Mouse (Mus musculus): ENCODE measurements around the gene Vmn1r43.
"Not testable (repeated sequence)": the region's sequence is repeated elsewhere in the genome, so short reads cannot be mapped to it uniquely, and the experiment has no call there.

The Vmn1r43 gene

DNA sequence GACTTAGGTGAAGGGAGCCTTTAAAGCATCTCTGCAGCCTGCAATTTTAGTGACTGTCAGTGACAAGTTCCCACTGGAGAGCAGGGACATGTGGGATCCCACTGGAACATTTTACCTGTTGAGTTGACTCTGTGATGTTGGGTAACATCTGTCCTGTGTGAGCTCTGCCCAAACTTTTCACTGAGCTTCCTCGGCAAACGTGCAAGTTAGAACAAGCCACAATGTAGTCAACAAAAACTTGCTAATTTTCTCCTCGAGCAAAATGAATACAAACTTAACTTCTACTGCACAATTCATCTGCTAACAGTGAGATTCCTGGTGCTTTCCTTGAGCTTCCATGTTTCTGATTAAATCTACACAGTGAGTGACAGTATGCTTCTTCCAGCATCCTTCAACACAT lies at the start of gene Vmn1r43, which contains the start of gene Vmn1r42:
Gene Vmn1r43, minus strand, starts transcription at position 101 of the 400 bp plus-strand sequence.
Gene Vmn1r42, minus strand, starts transcription at position 101 of the 400 bp plus-strand sequence.
- not testable (repeated sequence) for DNase-seq

- DNase-seq = no peak
These were observed 7.6 kb upstream of the Vmn1r43 start for GRCm38 (mm10) chr6:89883812-89884211.

GRCm38 (mm10) chr6:89883360-89883759 lies 7.1 kb upstream of the Vmn1r43 start, which contains the start of gene Vmn1r44:
Gene Vmn1r44 (plus strand): TSS chr6:89883660.
- DNase-seq = no peak

DNA sequence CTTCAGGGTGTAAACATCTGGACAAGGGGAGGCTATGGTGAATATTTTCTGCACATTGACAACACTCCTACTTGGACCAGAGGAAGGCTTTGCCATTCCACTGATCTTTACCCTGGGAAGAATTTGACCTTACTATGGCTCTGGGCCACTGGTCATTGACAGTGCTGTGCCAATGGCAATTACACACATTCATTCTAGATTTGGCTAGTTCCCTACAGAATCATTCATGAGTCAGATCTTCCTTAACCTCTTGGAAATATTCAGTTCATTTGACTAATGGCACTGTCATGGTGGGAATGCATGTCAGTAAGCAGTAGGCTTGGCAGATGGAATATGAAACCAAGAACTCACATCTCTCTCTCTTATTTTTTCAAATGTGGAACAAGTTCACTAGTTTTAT lies 4.7 kb upstream of the Vmn1r43 start:
- DNase-seq = no peak

DNA sequence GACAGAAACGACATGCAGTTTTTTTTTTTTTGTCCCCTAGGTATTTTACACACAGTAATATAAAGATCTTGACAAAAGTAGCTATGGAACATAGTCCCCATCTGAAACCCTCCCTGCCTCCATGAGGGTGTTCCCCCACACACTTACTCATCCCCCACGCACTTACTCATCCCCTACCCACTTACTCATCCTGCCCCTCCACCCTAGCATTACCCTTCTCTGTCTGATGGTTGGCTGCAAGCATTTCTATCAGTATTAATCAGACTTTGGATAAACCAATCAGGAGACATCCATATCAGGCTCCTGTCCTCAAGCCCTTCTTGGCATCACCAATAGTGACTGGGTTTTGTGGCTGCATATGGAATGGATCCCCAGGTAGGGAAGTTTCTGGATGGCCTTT lies 750 bp upstream of the Vmn1r43 start:
- DNase-seq = no peak

- DNase-seq = no peak
These were observed 8.2 kb downstream of the Vmn1r43 start for GRCm38 (mm10) chr6:89867976-89868375.

GRCm38 (mm10) chr6:89867276-89867675 lies 8.9 kb downstream of the Vmn1r43 start:
- DNase-seq = no peak

GRCm38 (mm10) chr6:89863792-89864191 lies 12.4 kb downstream of the Vmn1r43 start:
- DNase-seq = no peak

DNA sequence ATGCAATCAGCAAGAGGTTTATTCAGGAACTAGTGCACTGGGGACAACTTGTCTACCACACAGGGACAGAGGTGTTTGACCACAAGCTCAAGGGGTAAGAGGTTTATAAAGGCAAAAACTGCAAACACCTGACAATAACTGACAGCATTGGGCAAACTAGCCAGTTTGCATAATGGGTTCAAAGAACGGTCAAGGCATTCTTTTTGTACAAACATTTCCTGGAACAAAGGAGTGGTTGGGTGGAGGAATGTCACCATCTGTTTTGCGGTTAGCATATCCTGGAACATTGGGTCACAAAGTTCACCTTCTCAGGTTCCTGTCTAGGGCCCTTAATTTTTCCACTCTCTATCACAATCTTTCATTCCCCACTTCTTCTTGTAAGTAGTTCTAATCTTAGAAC lies 16.4 kb downstream of the Vmn1r43 start:
- DNase-seq = no peak

DNA sequence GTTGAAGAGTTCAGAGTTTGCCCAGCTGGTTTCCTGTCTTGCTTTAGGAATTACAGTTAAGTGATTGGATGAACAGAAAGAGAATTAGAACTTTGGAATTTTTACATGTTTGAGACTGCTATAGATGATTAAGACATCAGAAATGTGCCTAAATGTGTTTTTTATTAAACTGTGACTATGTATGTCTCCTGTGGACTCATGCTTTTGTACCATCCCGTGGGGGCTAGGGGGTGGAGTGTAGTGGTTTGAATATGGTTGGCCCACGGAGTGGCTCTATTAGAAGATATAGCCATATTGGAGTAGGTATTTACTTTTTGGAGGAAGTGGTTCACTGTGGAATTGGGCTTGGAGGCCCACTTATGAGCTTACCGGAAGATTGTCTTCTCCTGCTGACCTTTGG lies 18.7 kb downstream of the Vmn1r43 start:
- no peak for DNase-seq
